Comparison of ENCODE assay signal across 8 mouse cellular contexts in genomic region chr7:79780647-79781626, GRCm38 (mm10). TPM values are rescaled to one million over a fixed set of nuclear protein-coding genes. Genes with fewer than 3 reads are reported as not detected.
DNase-seq lines count a peak whose midpoint lies in the region; ATAC-seq and TF ChIP-seq lines count a peak whose summit lies in the region.

No protein-coding gene starts in this region.

- TF ChIP-seq CTCF in thymus, adult 2 months (IDR thresholded peaks at IDR 0.05; ENCODE audit: borderline replicate concordance, control insufficient read depth, extremely low read depth, insufficient read depth, low read length, poor library complexity): peak; percentile 64; the same call in 1 of the 2 replicates

- peak overlapping the region; percentile 40 for H3K9ac ChIP-seq in lung, embryonic 15.5 days

- peaks cover 12% of the 10 kb centered on the region; the same call in 1 of the 2 replicates for H3K4me1 ChIP-seq in hindbrain, embryonic 10.5 days (replicated peaks)
- peaks cover 3% of the 10 kb centered on the region; the same call in 1 of the 2 replicates for H3K4me1 ChIP-seq in lung, embryonic 15.5 days
- H3K4me1 ChIP-seq in thymus, adult 2 months (replicated peaks; ENCODE audit: control insufficient read depth, insufficient read depth, low read length): no peaks in the 10 kb centered on the region

- H3K27me3 ChIP-seq in hindbrain, embryonic 10.5 days (ENCODE audit: insufficient read depth, poor library complexity, severe bottlenecking): no peaks in the 10 kb centered on the region
- H3K27me3 ChIP-seq in lung, embryonic 15.5 days: no peaks in the 10 kb centered on the region
- H3K27me3 ChIP-seq in thymus, adult 2 months (ENCODE audit: control insufficient read depth, insufficient read depth, low read length): no peaks in the 10 kb centered on the region

- peak; percentile 93 for ATAC-seq in frontal cortex, adult (ENCODE audit: low TSS enrichment)
- peak; percentile 33; the same call in 1 of the 2 replicates for ATAC-seq in lung, embryonic 15.5 days (ENCODE audit: borderline replicate concordance, extremely low read depth, low FRiP score, low TSS enrichment)
- ATAC-seq in neutrophil, adult 5-6 weeks (ENCODE audit: extremely low read depth, insufficient number of reproducible peaks, low FRiP score, poor library complexity, severe bottlenecking): peak; percentile 66

- TF ChIP-seq POLR2A in thymus, adult 2 months (IDR thresholded peaks at IDR 0.05; ENCODE audit: control insufficient read depth, extremely low read depth, insufficient read depth, low read length, poor library complexity): no peak

- 29% methylated on average over 16 of the region's 16 CpGs for WGBS in hindbrain, embryonic 10.5 days
- 23% methylated on average over 16 of the region's 16 CpGs for WGBS in lung, embryonic 15.5 days
- WGBS in thymus, adult 2 months: 47% methylated on average over 16 of the region's 16 CpGs

- no peaks in the 10 kb centered on the region for H3K9me3 ChIP-seq in hindbrain, embryonic 10.5 days
- no peaks in the 10 kb centered on the region for H3K9me3 ChIP-seq in lung, embryonic 15.5 days

- H3K36me3 ChIP-seq in hindbrain, embryonic 10.5 days: no peaks in the 10 kb centered on the region
- no peaks in the 10 kb centered on the region for H3K36me3 ChIP-seq in lung, embryonic 15.5 days
- H3K36me3 ChIP-seq in thymus, adult 2 months (ENCODE audit: control insufficient read depth, insufficient read depth, low read length): no peaks in the 10 kb centered on the region

- peak overlapping the region; percentile 59 for H3K4me2 ChIP-seq in lung, embryonic 15.5 days

- DNase-seq in MN1 (ENCODE audit: low spot score): peak; percentile 84
- peak; percentile 64 for DNase-seq in cerebellum, adult 9-10 months
- DNase-seq in hindbrain, embryonic 10.5 days (ENCODE audit: low spot score): peak; percentile 81
- peak; percentile 56 for DNase-seq in layer of hippocampus, adult 9-10 months (ENCODE audit: low spot score)
- peak; percentile 63 for DNase-seq in thymus, adult 2 months

- peak overlapping the region; percentile 16 for H3K4me3 ChIP-seq in hindbrain, embryonic 10.5 days
- peak overlapping the region; percentile 31 for H3K4me3 ChIP-seq in lung, embryonic 15.5 days
- H3K4me3 ChIP-seq in thymus, adult 2 months (ENCODE audit: control insufficient read depth, insufficient read depth, low read length): no peak overlapping the region

- H3K27ac ChIP-seq in hindbrain, embryonic 10.5 days: no peak overlapping the region
- no peak overlapping the region for H3K27ac ChIP-seq in lung, embryonic 15.5 days
- no peak overlapping the region for H3K27ac ChIP-seq in thymus, adult 2 months (ENCODE audit: control insufficient read depth, insufficient read depth, low read length)

RNA-seq across cellular contexts. Expression of gene Mesp1, which starts 12.7 kb away (rescaled TPM):
- 0.12 TPM in 1 of 2 replicates, not detected in the other for polyA plus RNA-seq in hindbrain, embryonic 10.5 days (2016; fragmentation: Nextera tagmentation; extraction: Ambion mirVana)
- polyA plus RNA-seq in lung, embryonic 15.5 days (2015; fragmentation: Nextera tagmentation; extraction: Ambion mirVana): not detected in 2 replicates
- not detected in 2 replicates for total RNA-seq in neutrophil, adult 5-6 weeks (2017)
- 0.45 and 0.62 TPM in 2 replicates for polyA plus RNA-seq in thymus, adult 2 months (2012; rRNA removed)

RNA-seq across cellular contexts. Expression of gene Mesp2, which starts 29.6 kb away (rescaled TPM):
- polyA plus RNA-seq in hindbrain, embryonic 10.5 days (2016; fragmentation: Nextera tagmentation; extraction: Ambion mirVana): 0.37 and 0.55 TPM in 2 replicates
- polyA plus RNA-seq in lung, embryonic 15.5 days (2015; fragmentation: Nextera tagmentation; extraction: Ambion mirVana): 0.48 and 0.56 TPM in 2 replicates
- not detected in 2 replicates for total RNA-seq in neutrophil, adult 5-6 weeks (2017)
- 0.41 and 0.47 TPM in 2 replicates for polyA plus RNA-seq in thymus, adult 2 months (2012; rRNA removed)

RNA-seq across cellular contexts. Expression of gene Wdr93, which starts 38.0 kb away (rescaled TPM):
- 0.47 and 0.52 TPM in 2 replicates for polyA plus RNA-seq in hindbrain, embryonic 10.5 days (2016; fragmentation: Nextera tagmentation; extraction: Ambion mirVana)
- polyA plus RNA-seq in lung, embryonic 15.5 days (2015; fragmentation: Nextera tagmentation; extraction: Ambion mirVana): 0.78 and 0.86 TPM in 2 replicates
- not detected in 2 replicates for total RNA-seq in neutrophil, adult 5-6 weeks (2017)
- polyA plus RNA-seq in thymus, adult 2 months (2012; rRNA removed): 0.22 and 0.24 TPM in 2 replicates

RNA-seq across cellular contexts. Expression of gene Pex11a, which starts 38.0 kb away (rescaled TPM):
- 8.0 and 8.3 TPM in 2 replicates for polyA plus RNA-seq in hindbrain, embryonic 10.5 days (2016; fragmentation: Nextera tagmentation; extraction: Ambion mirVana)
- 10.2 and 12.1 TPM in 2 replicates for polyA plus RNA-seq in lung, embryonic 15.5 days (2015; fragmentation: Nextera tagmentation; extraction: Ambion mirVana)
- total RNA-seq in neutrophil, adult 5-6 weeks (2017): 0.37 TPM in 1 of 2 replicates, not detected in the other
- 5.0 and 8.1 TPM in 2 replicates for polyA plus RNA-seq in thymus, adult 2 months (2012; rRNA removed)

RNA-seq across cellular contexts. Expression of gene Plin1, which starts 48.2 kb away (rescaled TPM):
- polyA plus RNA-seq in hindbrain, embryonic 10.5 days (2016; fragmentation: Nextera tagmentation; extraction: Ambion mirVana): not detected in 2 replicates
- not detected in 2 replicates for polyA plus RNA-seq in lung, embryonic 15.5 days (2015; fragmentation: Nextera tagmentation; extraction: Ambion mirVana)
- total RNA-seq in neutrophil, adult 5-6 weeks (2017): not detected in 2 replicates
- polyA plus RNA-seq in thymus, adult 2 months (2012; rRNA removed): 64.4 and 73.1 TPM in 2 replicates

Comparison
In these comparisons a context has a peak if more than half of its experiments do, and no peak if none do; other contexts are left out.
1. ATAC-seq: peak in every context shown above with its lines; median percentile 93 in frontal cortex, adult; 66 in neutrophil, adult 5-6 weeks; 33 in lung, embryonic 15.5 days.